51 mouse cellular contexts compared by ENCODE assay signal in the genomic region with DNA sequence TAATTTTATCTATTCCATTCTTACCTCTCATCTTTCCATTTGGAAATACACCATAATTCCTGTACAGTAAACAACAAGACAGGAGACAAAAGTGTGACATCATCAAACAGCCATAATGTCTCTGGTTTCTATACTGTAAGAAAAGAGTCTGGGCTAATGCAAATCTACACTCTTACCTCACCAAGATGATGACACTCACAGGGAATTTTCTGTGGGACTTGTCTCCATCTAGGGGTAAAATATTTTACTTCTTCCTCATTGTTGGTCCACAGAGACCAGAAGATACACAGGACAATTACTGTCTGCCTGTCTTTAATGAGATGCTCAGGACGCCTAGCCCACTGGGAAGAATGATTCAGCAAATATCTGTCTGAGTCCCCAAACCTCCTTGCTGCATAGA. TPM values are rescaled to one million over a fixed set of nuclear protein-coding genes. Genes with fewer than 3 reads are reported as not detected.
"Had no signal": no experiment of that assay in that cellular context is flagged by ENCODE, and none has a peak within 500 bp of the region (broad histone marks: within the 10 kb centered on the region; RNA-seq: fewer than 3 reads in every experiment).

Olfr161 (plus strand) TSS at position 352 of the 400 bp plus-strand sequence.

- H3K4me2 ChIP-seq: heart, embryonic 11.5 days; heart, embryonic 12.5 days; heart, embryonic 13.5 days; heart, embryonic 15.5 days; hindbrain, embryonic 12.5 days; hindbrain, embryonic 13.5 days; hindbrain, embryonic 14.5 days; hindbrain, embryonic 15.5 days; intestine, embryonic 15.5 days; kidney, embryonic 15.5 days had no signal

- H3K27me3 ChIP-seq: heart, embryonic 12.5 days; heart, embryonic 13.5 days; heart, embryonic 15.5 days; hindbrain, embryonic 12.5 days; hindbrain, embryonic 13.5 days; hindbrain, embryonic 15.5 days; intestine, embryonic 15.5 days; kidney, embryonic 15.5 days had no signal

- H3K9me3 ChIP-seq: heart, embryonic 15.5 days; intestine, embryonic 15.5 days; kidney, embryonic 15.5 days had no signal

- H3K4me1 ChIP-seq: heart, embryonic 12.5 days; heart, embryonic 13.5 days; heart, embryonic 15.5 days; hindbrain, embryonic 10.5 days; hindbrain, embryonic 12.5 days; hindbrain, embryonic 13.5 days; hindbrain, embryonic 15.5 days; intestine, embryonic 15.5 days; kidney, embryonic 15.5 days had no signal

- H3K9ac ChIP-seq: heart, embryonic 12.5 days; heart, embryonic 13.5 days; heart, embryonic 15.5 days; hindbrain, embryonic 12.5 days; hindbrain, embryonic 13.5 days; hindbrain, embryonic 14.5 days; hindbrain, embryonic 15.5 days; intestine, embryonic 15.5 days; kidney, embryonic 15.5 days had no signal

- H3K4me3 ChIP-seq: heart, embryonic 12.5 days; heart, embryonic 13.5 days; heart, embryonic 15.5 days; hindbrain, embryonic 10.5 days; hindbrain, embryonic 12.5 days; hindbrain, embryonic 13.5 days; hindbrain, embryonic 15.5 days; intestine, embryonic 15.5 days; kidney, embryonic 15.5 days; layer of hippocampus, adult 2 months; left cerebral cortex, adult 2 months had no signal

- DNase-seq: heart, postnatal 10 days; heart, postnatal 14 days; heart, postnatal 36 days; heart, postnatal 4 days; kidney, adult 11 months; kidney, adult 18-20 months; kidney, adult 2 months; kidney, adult 8-10 months; kidney, adult 9 months; kidney, postnatal 10 days; kidney, postnatal 14 days; kidney, postnatal 25 days; kidney, postnatal 36 days; kidney, postnatal 4 days; layer of hippocampus, adult 9-11 months; layer of hippocampus, postnatal 36 days had no signal

- H3K27ac ChIP-seq: heart, embryonic 13.5 days; heart, embryonic 15.5 days; hindbrain, embryonic 10.5 days; hindbrain, embryonic 12.5 days; hindbrain, embryonic 13.5 days; hindbrain, embryonic 14.5 days; hindbrain, embryonic 15.5 days; hindbrain, postnatal 0 days; intestine, embryonic 15.5 days; kidney, embryonic 15.5 days; kidney, postnatal 0 days; layer of hippocampus, adult 2 months; left cerebral cortex, adult 2 months had no signal

- H3K36me3 ChIP-seq: heart, embryonic 12.5 days; heart, embryonic 13.5 days; heart, embryonic 15.5 days; hindbrain, embryonic 10.5 days; hindbrain, embryonic 12.5 days; hindbrain, embryonic 13.5 days; hindbrain, embryonic 15.5 days; intestine, embryonic 15.5 days; kidney, embryonic 15.5 days had no signal

RNA-seq across cellular contexts. Expression of gene Olfr161, which starts in this region (rescaled TPM):
- total RNA-seq: heart, postnatal 10 days; heart, postnatal 14 days; heart, postnatal 25 days; heart, postnatal 36 days; heart, postnatal 4 days; hematopoietic stem cell, adult 5-6 weeks; hindbrain, postnatal 0 days; layer of hippocampus, adult 18-20 months; layer of hippocampus, adult 2 months; layer of hippocampus, adult 8-10 months; layer of hippocampus, postnatal 10 days; layer of hippocampus, postnatal 14 days; layer of hippocampus, postnatal 25 days; layer of hippocampus, postnatal 36 days; left cerebral cortex, adult 18-20 months; left cerebral cortex, adult 2 months; left cerebral cortex, adult 8-10 months had no signal
- polyA plus RNA-seq: heart, embryonic 11.5 days; heart, embryonic 12.5 days; heart, embryonic 13.5 days; heart, embryonic 14.5 days; heart, embryonic 15.5 days; heart, embryonic 16.5 days; heart, postnatal 0 days; hindbrain, embryonic 10.5 days; hindbrain, embryonic 11.5 days; hindbrain, embryonic 12.5 days; hindbrain, embryonic 13.5 days; hindbrain, embryonic 14.5 days; hindbrain, embryonic 15.5 days; hindbrain, embryonic 16.5 days; hindbrain, postnatal 0 days; intestine, embryonic 14.5 days; intestine, embryonic 15.5 days; intestine, embryonic 16.5 days; intestine, postnatal 0 days; kidney, adult 2 months; kidney, embryonic 14.5 days; kidney, embryonic 15.5 days; kidney, embryonic 16.5 days; kidney, postnatal 0 days; large intestine, adult 2 months had no signal
